In the genomic region with DNA sequence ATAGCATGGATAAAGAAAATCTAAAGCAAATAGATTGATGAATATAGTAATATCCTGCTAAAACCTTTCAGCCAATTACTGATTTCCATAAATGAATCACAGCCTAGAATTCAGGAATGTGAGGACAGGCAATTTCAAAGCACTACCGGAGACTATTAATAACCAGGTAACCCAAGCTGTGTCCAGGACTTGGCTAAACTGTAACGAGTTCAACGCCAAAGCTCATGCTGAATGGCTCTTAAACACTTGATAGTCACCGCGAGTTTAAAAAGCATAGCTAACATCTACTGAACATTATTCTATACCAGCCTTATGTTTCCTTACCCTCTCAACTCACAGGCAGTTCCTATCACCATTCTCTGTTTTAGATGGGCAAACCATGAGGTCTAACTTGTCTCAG, we compare ENCODE assay signal across 15 mouse cellular contexts.
"Had no signal": no experiment of that assay in that cellular context is flagged by ENCODE, and none has a peak within 500 bp of the region (broad histone marks: within the 10 kb centered on the region; RNA-seq: fewer than 3 reads in every experiment).

No protein-coding gene starts in this region.

- H3K4me3 ChIP-seq: limb, embryonic 15.5 days; liver, embryonic 13.5 days; lung, embryonic 15.5 days; megakaryocyte, embryonic 14.5 days; midbrain, embryonic 15.5 days; neural tube, embryonic 13.5 days had no signal

- H3K36me3 ChIP-seq: limb, embryonic 15.5 days; liver, embryonic 13.5 days; lung, embryonic 15.5 days; midbrain, embryonic 15.5 days; neural tube, embryonic 13.5 days had no signal

- H3K9ac ChIP-seq: limb, embryonic 15.5 days; liver, embryonic 13.5 days; liver, postnatal 0 days; lung, embryonic 15.5 days; midbrain, embryonic 15.5 days; neural tube, embryonic 13.5 days had no signal

- H3K27me3 ChIP-seq: limb, embryonic 15.5 days; liver, embryonic 13.5 days; lung, embryonic 15.5 days; midbrain, embryonic 15.5 days; neural tube, embryonic 13.5 days had no signal

- H3K9me3 ChIP-seq: limb, embryonic 15.5 days; liver, embryonic 13.5 days; lung, embryonic 15.5 days; megakaryocyte, embryonic 14.5 days; midbrain, embryonic 15.5 days; neural tube, embryonic 13.5 days had no signal

- H3K4me2 ChIP-seq: limb, embryonic 15.5 days; liver, embryonic 13.5 days; lung, embryonic 15.5 days; midbrain, embryonic 11.5 days; midbrain, embryonic 15.5 days; neural tube, embryonic 13.5 days had no signal

- DNase-seq: left cerebral cortex, postnatal 4 days; liver, embryonic 13.5 days; liver, postnatal 0 days; lung, postnatal 14 days; retina, postnatal 1 day; right cerebral cortex, postnatal 4 days; thymus, postnatal 36 days had no signal

- ATAC-seq: intestine, embryonic 16.5 days; liver, postnatal 0 days; midbrain, embryonic 15.5 days had no signal

- H3K27ac ChIP-seq: limb, embryonic 15.5 days; liver, embryonic 13.5 days; lung, embryonic 15.5 days; macrophage; midbrain, embryonic 15.5 days; neural tube, embryonic 13.5 days had no signal
